Mouse (Mus musculus) lung, postnatal 0 days (tissue): Measurements from ENCODE around the gene Camta2. TPM values are rescaled to one million over a fixed set of nuclear protein-coding genes. Genes with fewer than 3 reads are reported as not detected.
A peak's percentile ranks its signal among the peaks of the same experiment; 100 is the strongest.

Source experiments
- ATAC-seq: fragments of 200-750 bp; cut with Nextera tagmentation; 2 replicates; pipeline ENCODE4 v1.8.0; 2017; ENCODE audit warnings: moderate library complexity
- DNase-seq: peaks from one replicate; pipeline ENCODE4 v3.0.0-alpha.2; 2016; ENCODE audit warnings: low spot score
- H3K27ac ChIP-seq: fragments of 300-500 bp; sonication (generic); 2 replicates; pipeline ENCODE4 v1.5.1; 2014; ENCODE audit warnings: antibody characterized with exemption, mild to moderate bottlenecking, low read length, mixed read lengths
- H3K27me3 ChIP-seq: fragments of 300-500 bp; sonication (generic); replicated peaks from 2 replicates; pipeline ENCODE4 v1.6.1; 2014; ENCODE audit warnings: low read length, mixed read lengths; ENCODE audit not compliant: insufficient read depth
- H3K36me3 ChIP-seq: fragments of 300-500 bp; sonication (generic); 2 replicates; pipeline ENCODE4 v1.6.1; 2014; ENCODE audit warnings: low read length, mixed read lengths; ENCODE audit not compliant: insufficient read depth
- H3K4me1 ChIP-seq: fragments of 300-500 bp; sonication (generic); 2 replicates; pipeline ENCODE4 v1.6.1; 2014; ENCODE audit warnings: antibody characterized with exemption, low read depth, low read length, mixed read lengths; ENCODE audit not compliant: insufficient read depth
- H3K4me2 ChIP-seq: fragments of 300-500 bp; sonication (generic); replicated peaks from 2 replicates; pipeline ENCODE4 v1.6.1; 2014; ENCODE audit warnings: low read depth, mild to moderate bottlenecking, low read length, moderate library complexity, mixed read lengths
- H3K4me3 ChIP-seq: fragments of 300-500 bp; sonication (generic); 2 replicates; pipeline ENCODE4 v1.5.1; 2014; ENCODE audit warnings: low read depth, low read length
- H3K9ac ChIP-seq: fragments of 300-500 bp; sonication (generic); replicated peaks from 2 replicates; pipeline ENCODE4 v1.6.1; 2014; ENCODE audit warnings: low read depth, mild to moderate bottlenecking
- H3K9me3 ChIP-seq: fragments of 300-500 bp; sonication (generic); 2 replicates; pipeline ENCODE4 v1.6.1; 2016; ENCODE audit warnings: low read length, mixed read lengths
- CTCF ChIP-seq: IDR thresholded peaks from 2 replicates; pipeline ENCODE4 v1.5.1; 2016; ENCODE audit warnings: antibody characterized with exemption, mild to moderate bottlenecking
- EP300 ChIP-seq: IDR thresholded peaks from 2 replicates; pipeline ENCODE4 v1.6.1; 2016; ENCODE audit warnings: antibody characterized with exemption, mild to moderate bottlenecking, control low read depth
- WGBS: fragments of 180-500 bp; shearing (Covaris S2); extraction: QIAGEN DNeasy Blood & Tissue Kit; methylation state at CpG from one replicate; pipeline ENCODE4 v1.1.7; 2014; 5-methylcytosine and 5-hydroxymethylcytosine counted together
- polyA plus RNA-seq: library from polyadenylated mRNA; unstranded; fragments of >200 nt; fragmentation: Nextera tagmentation; extraction: Ambion mirVana; gene quantifications from 2 replicates; pipeline ENCODE4 v1.2.1, GENCODE M21; 2015

Camta2 gene
- polyA plus RNA-seq, 1 experiment from 2014 or later, result 9.9 TPM

DNA sequence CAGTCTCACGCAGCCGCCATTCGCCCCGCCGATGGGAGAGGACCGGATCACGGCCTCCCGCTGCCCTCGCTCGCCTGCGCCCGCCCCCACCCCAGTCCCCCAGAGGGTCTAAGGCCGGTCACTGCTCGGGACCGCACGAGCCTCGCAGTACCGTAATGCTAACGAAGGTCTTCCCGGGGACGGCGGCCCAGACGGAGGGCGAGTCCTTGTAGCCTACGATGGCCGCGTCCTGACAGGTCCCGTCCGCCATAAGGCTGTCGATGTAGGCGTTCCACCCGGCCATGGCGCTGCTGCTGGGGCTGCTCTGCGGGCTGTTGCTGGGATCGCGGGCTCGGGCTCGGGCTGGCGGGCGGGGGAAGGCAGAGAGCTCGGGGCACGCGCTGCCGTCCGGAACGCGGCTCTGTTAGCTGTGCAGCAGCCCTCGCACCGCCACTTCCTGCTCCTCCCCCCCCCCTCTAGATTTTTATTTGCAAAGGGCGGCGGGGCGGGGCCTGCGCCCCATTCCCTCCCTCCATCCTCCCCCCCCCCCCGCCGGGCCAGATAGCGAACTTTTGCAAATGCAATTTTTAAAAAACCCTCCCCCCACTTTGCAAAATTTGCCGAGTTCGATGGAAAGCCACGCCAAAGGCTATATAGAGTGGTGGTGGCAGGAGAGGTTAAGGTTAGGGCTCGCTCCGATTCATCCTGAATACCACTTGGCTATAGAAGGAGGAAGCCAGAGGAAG, 33.5 kb downstream of the Camta2 start, which contains the start of gene Pfn1:
Gene Pfn1 (minus strand): TSS at position 447 of the 725 bp plus-strand sequence.
- Histone ChIP-seq H3K27me3 (no peaks in the 10 kb centered on the region), H3K9me3 (no peaks in the 10 kb centered on the region), H3K27ac (peak within 1 kb of the TSS; percentile 99), H3K9ac (peak within 1 kb of the TSS; percentile 98), H3K36me3 (peaks cover 25% of the 10 kb centered on the region), H3K4me2 (peak within 1 kb of the TSS; percentile 74), H3K4me3 (peak within 1 kb of the TSS; percentile 99), H3K4me1 (peaks cover 22% of the 10 kb centered on the region)
- ATAC-seq (peak; percentile 73), DNase-seq (peak; percentile 94)
- under 1% methylated on average over 34 of the region's 61 CpGs for WGBS
- no peak for TF ChIP-seq CTCF
- peak; percentile 48; the same call in 1 of the 2 replicates for TF ChIP-seq EP300

DNA sequence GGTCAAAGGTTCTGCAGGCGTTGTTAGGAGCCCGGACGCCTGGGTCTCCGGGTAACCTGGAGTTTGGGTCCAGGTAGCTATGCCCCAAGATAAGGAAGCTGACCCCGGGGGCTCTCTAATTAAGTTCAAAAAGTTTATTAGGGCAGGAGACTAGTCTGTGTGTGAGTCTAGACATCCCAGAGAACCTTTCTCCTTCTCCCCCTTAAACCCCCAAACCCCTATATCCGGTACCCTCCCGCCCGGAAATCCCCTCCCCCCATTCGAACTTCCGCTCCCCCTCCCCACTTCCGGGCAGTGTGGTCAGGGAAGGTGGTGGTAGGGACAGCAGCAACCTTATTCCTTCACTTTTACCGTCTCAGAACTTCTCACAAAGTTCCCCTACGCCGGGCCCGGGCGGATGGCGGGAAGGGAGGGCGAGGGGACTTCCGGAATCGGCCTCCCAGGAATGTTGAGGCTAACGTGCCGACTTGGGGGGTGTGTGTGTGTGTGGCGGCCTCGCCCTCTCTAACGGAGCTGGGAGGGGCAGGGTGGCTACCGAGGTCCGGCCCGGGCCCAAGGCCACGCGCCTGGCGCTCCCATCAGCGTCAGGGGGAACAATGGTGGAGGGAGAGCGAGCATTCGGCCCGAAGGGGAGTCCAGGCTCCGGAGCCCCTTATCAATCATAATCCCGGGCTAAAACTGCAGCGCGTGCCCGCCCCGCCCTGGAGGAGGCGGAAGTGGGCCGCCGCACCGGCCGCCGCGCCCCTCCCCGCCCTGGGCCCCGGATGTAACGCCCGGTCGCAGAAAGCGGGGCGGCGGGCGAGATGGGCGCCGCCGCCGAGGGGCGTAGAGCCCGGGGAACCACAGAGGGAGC, 34.3 kb downstream of the Camta2 start:
- 1% methylated on average over 54 of the region's 63 CpGs for WGBS
- Histone ChIP-seq H3K4me3 (peak overlapping the region; percentile 99), H3K36me3 (peaks cover 31% of the 10 kb centered on the region), H3K27me3 (no peaks in the 10 kb centered on the region), H3K4me2 (peak overlapping the region; percentile 74), H3K9ac (peak overlapping the region; percentile 98), H3K4me1 (peaks cover 27% of the 10 kb centered on the region), H3K27ac (peak overlapping the region; percentile 99), H3K9me3 (no peaks in the 10 kb centered on the region)
- peak; percentile 66 for ATAC-seq
- DNase-seq, result peak; percentile 78
- TF ChIP-seq EP300 (no peak), CTCF (no peak)

DNA sequence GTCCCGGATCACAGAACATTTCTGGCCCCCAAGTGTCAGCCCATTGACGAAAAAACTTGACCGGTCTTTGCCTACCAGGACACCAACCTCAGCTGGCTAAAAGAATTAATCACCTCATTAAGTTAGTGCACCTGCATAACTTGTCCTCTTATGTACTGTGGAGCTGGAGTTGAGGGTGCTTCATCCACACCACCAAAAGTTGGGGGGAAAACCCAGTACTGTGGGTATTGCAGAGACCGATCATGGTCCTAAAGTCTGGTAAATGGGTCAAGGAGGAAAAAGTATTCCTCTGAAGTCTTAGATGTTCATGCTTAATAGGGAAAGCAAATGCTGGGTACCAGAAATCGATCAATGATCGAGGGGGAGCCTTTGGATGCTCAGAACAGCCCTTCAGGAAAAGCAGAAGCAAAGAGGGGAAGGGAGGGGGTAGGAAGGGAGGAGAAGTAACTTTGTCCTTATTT, 35.0 kb downstream of the Camta2 start:
- H3K36me3 ChIP-seq, result peaks cover 31% of the 10 kb centered on the region

DNA sequence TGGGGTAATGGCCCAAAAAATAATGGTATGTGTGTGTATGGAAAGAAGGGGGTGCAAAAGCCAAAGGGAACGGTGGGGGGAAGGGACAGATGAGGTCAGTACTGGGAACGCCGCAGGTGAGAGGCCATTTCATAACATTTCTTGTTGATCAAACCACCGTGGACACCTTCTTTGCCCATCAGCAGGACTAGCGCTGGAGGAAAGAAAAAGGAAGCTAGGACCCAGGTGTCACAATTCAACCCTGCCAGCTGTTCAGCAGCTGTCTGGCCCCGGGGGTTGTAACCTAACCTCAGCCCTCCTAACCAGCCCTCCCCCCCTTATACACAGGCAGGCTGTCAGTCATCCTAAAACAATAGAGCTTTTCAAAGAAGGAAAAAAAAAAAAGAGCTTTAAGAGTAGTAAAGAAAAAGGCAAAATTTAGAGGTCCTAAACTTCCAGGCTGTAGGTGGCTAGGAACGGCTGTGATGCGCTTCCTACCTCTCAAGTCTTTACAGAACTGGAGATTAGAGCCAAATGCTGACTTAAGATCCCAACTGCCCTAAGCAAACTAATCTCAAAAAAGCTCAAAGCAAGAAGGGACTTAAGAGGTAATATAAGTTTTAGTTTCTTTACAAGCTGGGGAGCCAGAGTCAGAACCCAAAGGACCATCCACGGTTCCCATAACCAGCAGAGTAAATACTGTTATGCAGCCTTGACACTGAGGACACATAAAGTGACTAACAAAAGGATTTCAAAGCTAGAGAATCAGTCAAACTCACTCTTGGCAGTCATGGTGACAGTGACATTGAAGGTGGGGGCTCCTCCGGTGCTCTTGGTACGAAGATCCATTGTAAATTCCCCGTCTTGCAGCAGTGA, 35.6 kb downstream of the Camta2 start:
- Histone ChIP-seq H3K36me3 (peaks cover 31% of the 10 kb centered on the region), H3K4me2 (peak overlapping the region; percentile 74), H3K4me3 (peak overlapping the region; percentile 99), H3K27ac (peak overlapping the region; percentile 99), H3K9ac (peak overlapping the region; percentile 16; the same call in 1 of the 2 replicates), H3K9me3 (no peaks in the 10 kb centered on the region), H3K4me1 (peaks cover 27% of the 10 kb centered on the region), H3K27me3 (no peaks in the 10 kb centered on the region)
- DNase-seq, result peak; percentile 46
- 33% methylated on average over 12 of the region's 12 CpGs for WGBS
- TF ChIP-seq CTCF, result no peak
- no peak for TF ChIP-seq EP300
- no peak for ATAC-seq

More for the DNA sequence above, 35.0 kb downstream of the Camta2 start:
- H3K27ac ChIP-seq, result peak overlapping the region; percentile 99
- no peaks in the 10 kb centered on the region for H3K9me3 ChIP-seq
- TF ChIP-seq EP300 (no peak), CTCF (no peak)
- WGBS, result 20% methylated on average over 6 of the region's 6 CpGs
- H3K27me3 ChIP-seq, result no peaks in the 10 kb centered on the region
- peak overlapping the region; percentile 99 for H3K4me3 ChIP-seq
- H3K9ac ChIP-seq, result peak overlapping the region; percentile 98
- H3K4me1 ChIP-seq, result peaks cover 27% of the 10 kb centered on the region
- DNase-seq (peak; percentile 70), ATAC-seq (no peak)
- peak overlapping the region; percentile 74 for H3K4me2 ChIP-seq

DNA sequence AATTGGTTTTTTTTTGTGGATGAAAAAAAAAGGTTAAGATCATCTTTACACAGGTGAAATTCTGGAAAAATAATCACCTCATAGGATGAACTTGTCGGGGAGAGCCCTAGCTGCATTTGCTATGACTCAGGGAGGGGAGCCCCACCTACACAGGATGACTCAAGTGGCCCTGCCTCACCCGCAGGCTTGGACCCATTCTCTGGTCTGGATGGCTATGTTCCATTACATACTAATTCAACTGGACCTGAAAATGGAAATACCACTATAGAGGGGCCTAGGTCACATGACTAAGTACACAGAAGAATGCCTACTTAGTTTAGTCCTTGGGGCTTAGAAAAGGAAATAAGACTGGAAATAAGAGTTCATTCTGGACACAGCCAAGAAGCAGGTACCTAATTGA, 36.5 kb downstream of the Camta2 start:
- Histone ChIP-seq H3K9ac (no peak overlapping the region), H3K4me2 (no peak overlapping the region), H3K27ac (no peak overlapping the region), H3K4me1 (peaks cover 22% of the 10 kb centered on the region), H3K27me3 (no peaks in the 10 kb centered on the region), H3K36me3 (peaks cover 31% of the 10 kb centered on the region), H3K4me3 (no peak overlapping the region), H3K9me3 (no peaks in the 10 kb centered on the region)
- DNase-seq, result no peak
- WGBS, result 40% methylated on average over 2 of the region's 2 CpGs
- no peak for TF ChIP-seq EP300
- TF ChIP-seq CTCF, result no peak
- no peak for ATAC-seq
